Mouse (Mus musculus) intestine, embryonic 14.5 days (tissue): ENCODE data around the gene Sell. TPM values are rescaled to one million over a fixed set of nuclear protein-coding genes. Genes with fewer than 3 reads are reported as not detected.

ENCODE experiments used
- ATAC-seq: fragments of 200-750 bp; cut with Nextera tagmentation; replicated peaks from 2 replicates; pipeline ENCODE4 v1.8.0; 2017; ENCODE audit warnings: low read depth, moderate number of reproducible peaks, moderate TSS enrichment, moderate library complexity; ENCODE audit not compliant: low FRiP score, low TSS enrichment
- DNase-seq: peaks from one replicate; pipeline ENCODE4 v3.0.0-alpha.2; 2018; ENCODE audit warnings: low spot score
- H3K27ac ChIP-seq: fragments of 300-500 bp; sonication (generic); 2 replicates; pipeline ENCODE4 v1.5.1; 2014; ENCODE audit warnings: low read depth, mild to moderate bottlenecking, control low read depth
- H3K27me3 ChIP-seq: fragments of 300-500 bp; sonication (generic); replicated peaks from 2 replicates; pipeline ENCODE4 v1.6.1; 2014; ENCODE audit warnings: low read length, control low read depth; ENCODE audit not compliant: control insufficient read depth, insufficient read depth
- H3K36me3 ChIP-seq: fragments of 300-500 bp; sonication (generic); 2 replicates; pipeline ENCODE4 v1.6.1; 2014; ENCODE audit warnings: low read length, control low read depth; ENCODE audit not compliant: control insufficient read depth, insufficient read depth
- H3K4me1 ChIP-seq: fragments of 300-500 bp; sonication (generic); replicated peaks from 2 replicates; pipeline ENCODE4 v1.6.1; 2014; ENCODE audit warnings: low read length, control low read depth, mixed read lengths; ENCODE audit not compliant: control insufficient read depth, insufficient read depth
- H3K4me2 ChIP-seq: fragments of 300-500 bp; sonication (generic); 2 replicates; pipeline ENCODE4 v1.6.1; 2014; ENCODE audit warnings: low read length
- H3K4me3 ChIP-seq: fragments of 300-500 bp; sonication (generic); 2 replicates; pipeline ENCODE4 v1.5.1; 2014; ENCODE audit warnings: low read depth, low read length, control low read depth, mixed read lengths
- H3K9ac ChIP-seq: fragments of 300-500 bp; sonication (generic); 2 replicates; pipeline ENCODE4 v1.6.1; 2014; ENCODE audit warnings: mild to moderate bottlenecking, low read length
- H3K9me3 ChIP-seq: fragments of 300-500 bp; sonication (generic); 2 replicates; pipeline ENCODE4 v1.6.1; 2016; ENCODE audit warnings: low read length, control low read depth; ENCODE audit not compliant: control insufficient read depth
- WGBS: fragments of 180-500 bp; shearing (Covaris S2); extraction: QIAGEN DNeasy Blood & Tissue Kit; methylation state at CpG from one replicate; pipeline ENCODE4 v1.1.7; 2014; 5-methylcytosine and 5-hydroxymethylcytosine counted together
- polyA plus RNA-seq: library from polyadenylated mRNA; unstranded; fragments of >200 nt; fragmentation: Nextera tagmentation; extraction: Ambion mirVana; gene quantifications from 2 replicates; pipeline ENCODE4 v1.2.1, GENCODE M21; 2014

The Sell gene
- polyA plus RNA-seq, 1 experiment from 2014 or later: 0.26 TPM

- ATAC-seq: no peak
- WGBS: 58% methylated on average over 3 of the region's 3 CpGs
- H3K9ac ChIP-seq: no peak overlapping the region
- H3K9me3 ChIP-seq: no peaks in the 10 kb centered on the region
- H3K27me3 ChIP-seq: no peaks in the 10 kb centered on the region
- no peak overlapping the region for H3K4me3 ChIP-seq
- H3K36me3 ChIP-seq: no peaks in the 10 kb centered on the region
- no peaks in the 10 kb centered on the region for H3K4me1 ChIP-seq
- no peak for DNase-seq
- no peak overlapping the region for H3K4me2 ChIP-seq
- no peak overlapping the region for H3K27ac ChIP-seq
Observed at GRCm38 (mm10) chr1:164130013-164130412, 68.2 kb downstream of the Sell start.

GRCm38 (mm10) chr1:164132609-164133008, 70.8 kb downstream of the Sell start:
- H3K4me2 ChIP-seq: no peak overlapping the region
- ATAC-seq (no peak), DNase-seq (no peak)
- no peaks in the 10 kb centered on the region for H3K4me1 ChIP-seq
- H3K9ac ChIP-seq: no peak overlapping the region
- H3K9me3 ChIP-seq: no peaks in the 10 kb centered on the region
- no peaks in the 10 kb centered on the region for H3K27me3 ChIP-seq
- no peak overlapping the region for H3K4me3 ChIP-seq
- WGBS: 70% methylated on average over 1 of the region's 1 CpGs
- H3K27ac ChIP-seq: no peak overlapping the region
- no peaks in the 10 kb centered on the region for H3K36me3 ChIP-seq

Other genes with a start within 250 kb of the Sell start
- 15.7 and 18.5 TPM in 2 replicates for gene Scyl3, start 132.9 kb upstream of the Sell start, polyA plus RNA-seq
- 20.7 and 22.6 TPM in 2 replicates for gene BC055324, start 67.2 kb upstream of the Sell start, polyA plus RNA-seq
- gene Mettl18, start 67.1 kb upstream of the Sell start, polyA plus RNA-seq: 7.5 and 8.7 TPM in 2 replicates
- not detected in 2 replicates for gene Sele, start 13.7 kb upstream of the Sell start, polyA plus RNA-seq
- 0.22 TPM in 1 of 2 replicates, not detected in the other for gene Selp, start 53.3 kb downstream of the Sell start, polyA plus RNA-seq
- gene F5, start 89.9 kb downstream of the Sell start, polyA plus RNA-seq: 0.58 and 0.60 TPM in 2 replicates
- 14.2 and 16.5 TPM in 2 replicates for gene Slc19a2, start 187.1 kb downstream of the Sell start, polyA plus RNA-seq
- 9.5 and 10.3 TPM in 2 replicates for gene Ccdc181, start 213.6 kb downstream of the Sell start, polyA plus RNA-seq
- 34.5 and 37.2 TPM in 2 replicates for gene Nme7, start 242.1 kb downstream of the Sell start, polyA plus RNA-seq
- 22.9 and 23.5 TPM in 2 replicates for gene Blzf1, start 245.5 kb downstream of the Sell start, polyA plus RNA-seq